Mouse (Mus musculus) lung, adult 2 months (tissue): ENCODE results near the gene Cdx2.

Experiments used
- CTCF ChIP-seq: fragments of 200-500 bp; IDR thresholded peaks from 2 replicates; pipeline ENCODE4 v1.5.1; 2011; ENCODE audit warnings: mild to moderate bottlenecking, low read length, control low read depth; ENCODE audit not compliant: insufficient read depth
- POLR2A ChIP-seq: fragments of 200-500 bp; IDR thresholded peaks from 2 replicates; pipeline ENCODE4 v1.6.1; 2011; ENCODE audit warnings: low read depth, mild to moderate bottlenecking, control low read depth, low read length, borderline replicate concordance; ENCODE audit errors: extremely low read depth

- TF ChIP-seq CTCF: no peak
- TF ChIP-seq POLR2A: no peak
These were observed 5.3 kb downstream of the Cdx2 start for GRCm38 (mm10) chr5:147301781-147302070.
